Mouse (Mus musculus): ENCODE measurements around the gene Cox10.

- no peak for TF ChIP-seq CTCF (IDR thresholded peaks at IDR 0.05; ENCODE audit: borderline replicate concordance, insufficient read depth, low read length)
- TF ChIP-seq POLR2A (IDR thresholded peaks at IDR 0.05; ENCODE audit: low read depth, low read length): no peak
Observed at GRCm38 (mm10) chr11:63947024-63947423, 132.2 kb downstream of the Cox10 start.
